Mouse (Mus musculus) CH12.LX (cell line): ENCODE measurements around the gene Dnmt3l. TPM values are rescaled to one million over a fixed set of nuclear protein-coding genes. Genes with fewer than 3 reads are reported as not detected.

ENCODE experiments used
- DNase-seq: peaks from one replicate; pipeline ENCODE4 v3.0.0-alpha.2; 2013; ENCODE audit errors: extremely low read depth
- H3K27ac ChIP-seq: 2 replicates; pipeline ENCODE4 v1.5.1; 2012; ENCODE audit warnings: low read depth, mild to moderate bottlenecking, control low read depth, moderate library complexity; ENCODE audit not compliant: insufficient read depth
- H3K27me3 ChIP-seq: replicated peaks from 2 replicates; pipeline ENCODE3; 2012; ENCODE audit warnings: inconsistent platforms
- H3K36me3 ChIP-seq, 2 experiments: replicated peaks in 1 of 2; 2 replicates each; pipeline versions ENCODE3 to v1.6.1; 2012; ENCODE audit warnings: inconsistent platforms in 1 of 2, low read length in 1 of 2, mild to moderate bottlenecking in 1 of 2, mixed read lengths in 1 of 2, moderate library complexity in 1 of 2; ENCODE audit not compliant: control insufficient read depth in 1 of 2, insufficient read depth in 1 of 2
- H3K4me1 ChIP-seq, 2 experiments: 2 replicates each; pipeline ENCODE4 v1.6.1; 2012; ENCODE audit warnings: inconsistent platforms in 1 of 2, moderate library complexity in 1 of 2; ENCODE audit not compliant: insufficient read depth in 2 of 2, control insufficient read depth in 1 of 2
- H3K4me2 ChIP-seq: 2 replicates; pipeline ENCODE4 v1.6.1; 2012; ENCODE audit warnings: low read depth, mild to moderate bottlenecking, control low read depth; ENCODE audit not compliant: poor library complexity, insufficient read depth, severe bottlenecking
- H3K4me3 ChIP-seq, 3 experiments: fragments of 150-350 bp in 1 of 3; sonication (generic) in 1 of 3; replicated peaks in 1 of 3; 2 replicates each; pipeline versions ENCODE3 to v1.5.1; 2011 to 2012; ENCODE audit warnings: low read depth in 2 of 3, low read length in 2 of 3, mild to moderate bottlenecking in 2 of 3, moderate library complexity in 2 of 3, control low read depth in 1 of 3, improper control_type of control experiment in 1 of 3, inconsistent platforms in 1 of 3, mixed read lengths in 1 of 3; ENCODE audit not compliant: poor library complexity in 1 of 3
- H3K79me2 ChIP-seq: replicated peaks from 2 replicates; pipeline ENCODE4 v1.6.1; 2012; ENCODE audit warnings: mild to moderate bottlenecking, moderate library complexity; ENCODE audit not compliant: control insufficient read depth, poor library complexity, insufficient read depth, severe bottlenecking; ENCODE audit errors: extremely low read depth
- H3K9ac ChIP-seq: 2 replicates; pipeline ENCODE4 v1.6.1; 2012; ENCODE audit warnings: low read depth, mild to moderate bottlenecking, control low read depth, moderate library complexity; ENCODE audit not compliant: insufficient read depth
- H3K9me3 ChIP-seq: replicated peaks from 2 replicates; pipeline ENCODE3; 2012; ENCODE audit warnings: low read length, inconsistent platforms, mixed read lengths
- BHLHE40 ChIP-seq: IDR thresholded peaks from 2 replicates; pipeline ENCODE4 v1.6.1; 2011; ENCODE audit warnings: mild to moderate bottlenecking, low read depth, low read length, improper control_type of control experiment
- CHD1 ChIP-seq: IDR thresholded peaks from 2 replicates; pipeline ENCODE4 v1.6.1; 2012; ENCODE audit warnings: low read depth, low read length, improper control_type of control experiment, inconsistent platforms
- CHD2 ChIP-seq: IDR thresholded peaks from 2 replicates; pipeline ENCODE4 v1.6.1; 2011; ENCODE audit warnings: low read length, improper control_type of control experiment
- CTCF ChIP-seq, 2 experiments: IDR thresholded peaks in 1 of 2; conservative IDR thresholded peaks in 1 of 2; 2 replicates each; pipeline ENCODE4 v1.5.1; 2011 to 2012; ENCODE audit warnings: low read depth in 2 of 2, low read length in 2 of 2, improper control_type of control experiment in 1 of 2, inconsistent platforms in 1 of 2, mild to moderate bottlenecking in 1 of 2, moderate library complexity in 1 of 2
- E2F4 ChIP-seq: IDR thresholded peaks from 2 replicates; pipeline ENCODE4 v1.6.1; 2011; ENCODE audit warnings: low read depth, low read length, improper control_type of control experiment; ENCODE audit not compliant: insufficient replicate concordance
- ELF1 ChIP-seq: IDR thresholded peaks from 2 replicates; pipeline ENCODE4 v1.6.1; 2014; ENCODE audit warnings: low read depth, mild to moderate bottlenecking, inconsistent platforms, low read length, improper control_type of control experiment
- ETS1 ChIP-seq: conservative IDR thresholded peaks from 2 replicates; pipeline ENCODE4 v1.6.1; 2012; ENCODE audit warnings: low read depth, mild to moderate bottlenecking, inconsistent platforms, low read length, improper control_type of control experiment, moderate library complexity
- GABPA ChIP-seq: IDR thresholded peaks from 2 replicates; pipeline ENCODE4 v1.6.1; 2012; ENCODE audit warnings: low read depth, low read length, improper control_type of control experiment, inconsistent platforms; ENCODE audit not compliant: insufficient replicate concordance
- HCFC1 ChIP-seq: IDR thresholded peaks from 2 replicates; pipeline ENCODE4 v1.6.1; 2012; ENCODE audit warnings: low read depth, mild to moderate bottlenecking, inconsistent platforms, low read length, improper control_type of control experiment
- IRF4 ChIP-seq: IDR thresholded peaks from 2 replicates; pipeline ENCODE4 v1.6.1; 2014; ENCODE audit warnings: low read depth, mild to moderate bottlenecking, inconsistent platforms, low read length, improper control_type of control experiment
- JUN ChIP-seq: IDR thresholded peaks from 2 replicates; pipeline ENCODE4 v1.6.1; 2011; ENCODE audit warnings: low read depth, mild to moderate bottlenecking, low read length, improper control_type of control experiment, moderate library complexity; ENCODE audit not compliant: insufficient read depth
- MAX ChIP-seq: IDR thresholded peaks from 2 replicates; pipeline ENCODE4 v1.6.1; 2011; ENCODE audit warnings: low read length, improper control_type of control experiment
- MAZ ChIP-seq: IDR thresholded peaks from 2 replicates; pipeline ENCODE4 v1.6.1; 2012; ENCODE audit warnings: low read depth, mild to moderate bottlenecking, inconsistent platforms, low read length, improper control_type of control experiment, moderate library complexity
- NELFE ChIP-seq: IDR thresholded peaks from 2 replicates; pipeline ENCODE4 v1.6.1; 2011; ENCODE audit warnings: low read depth, low read length, improper control_type of control experiment
- NRF1 ChIP-seq: IDR thresholded peaks from 2 replicates; pipeline ENCODE4 v1.6.1; 2014; ENCODE audit warnings: low read depth, mild to moderate bottlenecking, inconsistent platforms, low read length, improper control_type of control experiment, moderate library complexity
- PAX5 ChIP-seq: IDR thresholded peaks from 2 replicates; pipeline ENCODE4 v1.6.1; 2012; ENCODE audit warnings: low read length, inconsistent platforms, mixed read lengths
- POLR2A ChIP-seq: IDR thresholded peaks from 2 replicates; pipeline ENCODE4 v1.6.1; 2011; ENCODE audit warnings: low read depth, mild to moderate bottlenecking, improper control_type of control experiment, low read length
- POLR2AphosphoS2 ChIP-seq: IDR thresholded peaks from 2 replicates; pipeline ENCODE4 v1.6.1; 2011; ENCODE audit warnings: low read depth, low read length, improper control_type of control experiment
- RAD21 ChIP-seq: IDR thresholded peaks from 2 replicates; pipeline ENCODE4 v1.6.1; 2011; ENCODE audit warnings: low read depth, mild to moderate bottlenecking, low read length, improper control_type of control experiment, moderate library complexity
- SIN3A ChIP-seq: IDR thresholded peaks from 2 replicates; pipeline ENCODE4 v1.6.1; 2012; ENCODE audit warnings: low read length, improper control_type of control experiment, inconsistent platforms
- TCF12 ChIP-seq: IDR thresholded peaks from 2 replicates; pipeline ENCODE4 v1.6.1; 2014; ENCODE audit warnings: low read depth, mild to moderate bottlenecking, inconsistent platforms, low read length, improper control_type of control experiment
- UBTF ChIP-seq: IDR thresholded peaks from 2 replicates; pipeline ENCODE4 v1.6.1; 2012; ENCODE audit warnings: low read depth, mild to moderate bottlenecking, inconsistent platforms, low read length, improper control_type of control experiment, moderate library complexity
- USF1 ChIP-seq: IDR thresholded peaks from 2 replicates; pipeline ENCODE4 v1.6.1; 2014; ENCODE audit warnings: low read depth, mild to moderate bottlenecking, inconsistent platforms, low read length, improper control_type of control experiment
- USF2 ChIP-seq: conservative IDR thresholded peaks from 2 replicates; pipeline ENCODE4 v1.6.1; 2011; ENCODE audit warnings: low read depth, low read length, improper control_type of control experiment
- ZKSCAN1 ChIP-seq: IDR thresholded peaks from 2 replicates; pipeline ENCODE4 v1.6.1; 2012; ENCODE audit warnings: low read depth, inconsistent platforms, low read length, improper control_type of control experiment, borderline replicate concordance
- ZMIZ1 ChIP-seq: IDR thresholded peaks from 2 replicates; pipeline ENCODE4 v1.6.1; 2012; ENCODE audit warnings: low read depth, mild to moderate bottlenecking, inconsistent platforms, low read length, improper control_type of control experiment
- dilution Hi-C: fragments of 300-500 bp; cut with MboI; formaldehyde crosslinking; loops from 2 replicates; pipeline ENCODE4 v1.14.3; 2020; ENCODE audit warnings: low sequenced_read_pairs; ENCODE audit not compliant: extremely low pct_unique_long_range_greater_than_20kb, extremely low pct_ligation_motif_present
- in situ Hi-C: fragments of 300-500 bp; cut with MboI; formaldehyde crosslinking; loops from 3 replicates; pipeline ENCODE4 v1.14.3; 2019; ENCODE audit warnings: low sequenced_read_pairs, low pct_ligation_motif_present, low pct_unique_long_range_greater_than_20kb, mixed read lengths
- polyA plus RNA-seq: library from polyadenylated mRNA; unstranded; fragments of >175 nt; gene quantifications from 2 replicates; pipeline ENCODE4 v1.2.1, GENCODE M21; 2012; ENCODE audit warnings: low read depth; ENCODE audit not compliant: insufficient read length
- total RNA-seq, 2 experiments: library from RNA; depleted of rRNA; stranded (reverse); fragments of 300-350 nt in 1 of 2; fragments of >200 nt in 1 of 2; gene quantifications; 2 replicates each; pipeline ENCODE4 v1.2.3; 2012 to 2014

Dnmt3l gene
- total and polyA plus RNA-seq, 3 experiments = 0.21 to 0.23 TPM; not detected in 1

DNA sequence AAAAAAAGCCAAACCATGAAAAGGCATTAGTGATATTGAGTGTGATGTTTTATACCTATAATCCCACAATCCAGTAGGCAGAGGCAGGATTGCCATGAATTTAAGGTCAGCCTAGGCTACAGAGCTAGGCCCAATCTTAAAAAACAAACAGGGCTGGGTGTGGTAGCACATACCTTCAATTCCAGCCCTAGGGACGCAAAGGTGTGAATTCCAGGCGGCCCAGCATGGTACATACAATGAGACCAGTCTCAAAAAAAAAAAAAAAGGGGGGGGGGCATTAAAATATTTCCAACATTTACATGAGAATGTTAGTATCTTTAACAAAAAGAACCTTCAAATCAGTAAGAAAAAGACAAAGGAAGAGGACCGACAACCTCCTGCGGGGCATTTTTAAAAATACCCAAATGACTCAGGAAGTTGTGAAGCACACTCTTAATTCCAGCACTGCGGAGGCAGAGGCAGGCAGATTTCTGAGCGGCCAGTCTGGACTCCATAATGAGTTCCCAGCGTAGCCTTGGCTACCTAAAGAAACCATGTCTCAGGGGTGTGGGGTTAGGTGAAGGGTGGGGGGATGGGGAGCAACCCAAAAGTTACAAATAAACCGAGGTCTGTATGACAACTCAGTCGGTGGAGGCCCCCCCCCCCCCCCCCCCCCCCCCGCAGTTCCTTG, 6.4 kb downstream of the Dnmt3l start:
- no peak overlapping the region for H3K9ac ChIP-seq
- no peak overlapping the region for H3K27ac ChIP-seq
- dilution Hi-C loops = no loop called here
- H3K79me2 ChIP-seq = no peaks in the 10 kb centered on the region
- no peak overlapping the region for H3K4me2 ChIP-seq
- no peak for TF ChIP-seq CTCF (conservative IDR thresholded peaks at IDR 0.05 in 1 of 2, IDR thresholded peaks at IDR 0.05 in 1 of 2; ENCODE audit: low read depth in 2 of 2, low read length in 2 of 2)
- TF ChIP-seq TCF12 = no peak
- TF ChIP-seq GABPA = no peak
- no peak for TF ChIP-seq ZKSCAN1
- TF ChIP-seq MAX = no peak
- no peak for TF ChIP-seq USF1
- no peak for TF ChIP-seq IRF4
- no peak for TF ChIP-seq UBTF
- no peak for TF ChIP-seq BHLHE40
- no peak for TF ChIP-seq NELFE
- TF ChIP-seq PAX5 = no peak
- TF ChIP-seq USF2 = no peak
- no peak for TF ChIP-seq NRF1
- no peak for TF ChIP-seq CHD1
- no peak for TF ChIP-seq CHD2
- TF ChIP-seq JUN = no peak
- TF ChIP-seq ELF1 = no peak
- no peak for TF ChIP-seq POLR2A
- TF ChIP-seq SIN3A = no peak
- no peak for TF ChIP-seq MAZ
- in situ Hi-C loops = loop anchor here (25.0 kb wide), 1 partner anchor 339 kb away; no protein-coding TSS in a partner anchor
- H3K9me3 ChIP-seq = no peaks in the 10 kb centered on the region
- no peaks in the 10 kb centered on the region for H3K36me3 ChIP-seq
- no peak overlapping the region for H3K4me3 ChIP-seq
- DNase-seq = no peak
- H3K4me1 ChIP-seq = peaks cover 17 to 56% of the 10 kb centered on the region in 2 experiments
- peaks cover 4% of the 10 kb centered on the region for H3K27me3 ChIP-seq

- DNase-seq = no peak
- Histone ChIP-seq H3K4me2 (no peak overlapping the region), H3K4me3 (no peak overlapping the region), H3K9ac (no peak overlapping the region), H3K9me3 (no peaks in the 10 kb centered on the region), H3K27me3 (peaks cover 4% of the 10 kb centered on the region), H3K27ac (no peak overlapping the region), H3K36me3 (no peaks in the 10 kb centered on the region), H3K79me2 (no peaks in the 10 kb centered on the region), H3K4me1 (peaks cover 15 to 43% of the 10 kb centered on the region in 2 experiments)
- in situ Hi-C loops = loop anchor here (25.0 kb wide), 1 partner anchor 338 kb away; no protein-coding TSS in a partner anchor
- dilution Hi-C loops = no loop called here
- no peak for TF ChIP-seq USF1
- no peak for TF ChIP-seq IRF4
- TF ChIP-seq NELFE = no peak
- TF ChIP-seq POLR2A = no peak
- TF ChIP-seq GABPA = no peak
- TF ChIP-seq CTCF (conservative IDR thresholded peaks at IDR 0.05 in 1 of 2, IDR thresholded peaks at IDR 0.05 in 1 of 2; ENCODE audit: low read depth in 2 of 2, low read length in 2 of 2) = no peak
- TF ChIP-seq RAD21 = no peak
- TF ChIP-seq SIN3A = no peak
- TF ChIP-seq ZMIZ1 = no peak
- no peak for TF ChIP-seq TCF12
- TF ChIP-seq MAZ = no peak
- TF ChIP-seq ETS1 = no peak
- TF ChIP-seq POLR2AphosphoS2 = no peak
- TF ChIP-seq UBTF = no peak
- TF ChIP-seq MAX = no peak
- TF ChIP-seq E2F4 = no peak
- no peak for TF ChIP-seq HCFC1
- no peak for TF ChIP-seq ZKSCAN1
- TF ChIP-seq BHLHE40 = no peak
These were observed 7.8 kb downstream of the Dnmt3l start for GRCm38 (mm10) chr10:78049519-78050035.
